In genomic region chr16:32715364-32715763, GRCm38 (mm10) we compare ENCODE assay signal across 9 mouse cellular contexts. TPM values are rescaled to one million over a fixed set of nuclear protein-coding genes. Genes with fewer than 3 reads are reported as not detected.
DNase-seq lines count a peak whose midpoint lies in the region; ATAC-seq and TF ChIP-seq lines count a peak whose summit lies in the region.
"Had no signal": no experiment of that assay in that cellular context is flagged by ENCODE, and none has a peak within 500 bp of the region (broad histone marks: within the 10 kb centered on the region; RNA-seq: fewer than 3 reads in every experiment).

No protein-coding gene starts in this region.

- peak; percentile 69 for TF ChIP-seq CTCF in liver, postnatal 0 days (IDR thresholded peaks at IDR 0.05; ENCODE audit: low read depth)

- H3K4me2 ChIP-seq in liver, postnatal 0 days (ENCODE audit: low read depth, low read length) = peak overlapping the region; percentile 16; the same call in 1 of the 2 replicates

- no peaks in the 10 kb centered on the region for H3K27me3 ChIP-seq in liver, postnatal 0 days (ENCODE audit: insufficient read depth, low read length)

- intact Hi-C loops in left cerebral cortex, postnatal 36 days (cut with DNase I) = no loop called here

- no peak overlapping the region for H3K9ac ChIP-seq in liver, postnatal 0 days (replicated peaks)

- DNase-seq in kidney, postnatal 4 days = peak; percentile 47 to 60
- DNase-seq in kidney, postnatal 10 days = no peak
- DNase-seq in R1 (ENCODE audit: low read depth, low spot score) = peak; percentile 77
- DNase-seq in embryo, embryonic 11 days = peak; percentile 67
- DNase-seq in liver, postnatal 0 days = peak; percentile 57
- no peak for DNase-seq in frontal cortex, postnatal 14 days (ENCODE audit: low spot score in 2 of 2)
- DNase-seq in kidney, adult 9 months = no peak
- DNase-seq in left cerebral cortex, postnatal 36 days (ENCODE audit: low spot score in 2 of 2) = no peak

- 23% methylated on average over 13 of the region's 13 CpGs for WGBS in liver, postnatal 0 days (ENCODE audit: insufficient replicate concordance)

- H3K4me1 ChIP-seq in liver, postnatal 0 days (ENCODE audit: insufficient read depth) = 0 out of 2 replicates have a peak, but pooled peaks cover 5% of the 10 kb centered on the region

- no peak for ATAC-seq in liver, postnatal 0 days

- H3K27ac ChIP-seq in liver, postnatal 0 days (ENCODE audit: low read depth) = no peak overlapping the region

- H3K9me3 ChIP-seq in liver, postnatal 0 days (ENCODE audit: low read length) = no peaks in the 10 kb centered on the region

- no peak for TF ChIP-seq EP300 in liver, postnatal 0 days (IDR thresholded peaks at IDR 0.05; ENCODE audit: low read depth)

- H3K36me3 ChIP-seq in liver, postnatal 0 days (replicated peaks; ENCODE audit: insufficient read depth, low read length) = no peaks in the 10 kb centered on the region

- no peak overlapping the region for H3K4me3 ChIP-seq in liver, postnatal 0 days (ENCODE audit: low read depth, low read length)

RNA-seq across cellular contexts. Expression of gene Muc4, which starts 20.3 kb away (rescaled TPM):
- 0.49 and 0.64 TPM in 2 replicates for polyA plus RNA-seq in liver, postnatal 0 days (2015; fragmentation: Nextera tagmentation; extraction: Ambion mirVana)
- total RNA-seq in left cerebral cortex, postnatal 36 days (2021) = not detected
- total RNA-seq: hematopoietic stem cell, adult 5-6 weeks had no signal

Comparison
In these comparisons a context has a peak if more than half of its experiments do, and no peak if none do; other contexts are left out.
1. DNase-seq: peak in kidney, postnatal 4 days (2 of 2), R1 (single experiment), embryo, embryonic 11 days (single experiment) and liver, postnatal 0 days (single experiment); none in kidney, postnatal 10 days (single experiment), frontal cortex, postnatal 14 days (0 of 2), kidney, adult 9 months (single experiment) and left cerebral cortex, postnatal 36 days (0 of 2).